Mouse (Mus musculus) erythroid progenitor cell, adult 5-6 weeks (primary cell): Measurements from ENCODE around the gene Prkd3. TPM values are rescaled to one million over a fixed set of nuclear protein-coding genes. Genes with fewer than 3 reads are reported as not detected.

Experiments used
- ATAC-seq: replicated peaks from 2 replicates; pipeline ENCODE4 v1.8.0; 2016; ENCODE audit warnings: moderate number of reproducible peaks, mild to moderate bottlenecking, moderate TSS enrichment, inconsistent platforms; ENCODE audit not compliant: poor library complexity, low FRiP score, severe bottlenecking
- total RNA-seq, 2 experiments: library from RNA; stranded (forward) in 1 of 2; stranded (reverse) in 1 of 2; fragments of 150-400 nt in 1 of 2; fragments of 186-747, 209-891 nt in 1 of 2; gene quantifications; 2 replicates each; pipeline versions ENCODE4 v1.2.3 to v1.2.4; 2015 to 2017; ENCODE audit warnings: low replicate concordance in 2 of 2

The Prkd3 gene
- total RNA-seq (2015; ENCODE audit: low replicate concordance): 9.6 and 9.7 TPM in 2 replicates
- 6.7 and 7.8 TPM in 2 replicates for total RNA-seq (2017; ENCODE audit: low replicate concordance)

GRCm38 (mm10) chr17:79020208-79020983 lies at the start of gene Prkd3:
Gene Prkd3 (minus strand): TSS chr17:79020816.
- peak; percentile 52 for ATAC-seq

- no peak for ATAC-seq
Observed at GRCm38 (mm10) chr17:79069766-79070480, 49.3 kb upstream of the Prkd3 start.

GRCm38 (mm10) chr17:79069019-79069418 lies 48.4 kb upstream of the Prkd3 start:
- ATAC-seq: no peak

GRCm38 (mm10) chr17:79068581-79068980 lies 48.0 kb upstream of the Prkd3 start:
- ATAC-seq: no peak

GRCm38 (mm10) chr17:79064250-79064649 lies 43.6 kb upstream of the Prkd3 start:
- no peak for ATAC-seq

- ATAC-seq: no peak
Observed at GRCm38 (mm10) chr17:79060221-79060620, 39.6 kb upstream of the Prkd3 start.

GRCm38 (mm10) chr17:79058271-79058670 lies 37.7 kb upstream of the Prkd3 start:
- no peak for ATAC-seq

- ATAC-seq: no peak
Observed at GRCm38 (mm10) chr17:79052088-79052812, 31.6 kb upstream of the Prkd3 start.

GRCm38 (mm10) chr17:79051606-79052005 lies 31.0 kb upstream of the Prkd3 start, which contains the start of gene Qpct:
Gene Qpct (plus strand): TSS chr17:79051906.
- ATAC-seq: no peak

- ATAC-seq: no peak
Observed at GRCm38 (mm10) chr17:79043705-79044104, 23.1 kb upstream of the Prkd3 start.

- no peak for ATAC-seq
Observed at GRCm38 (mm10) chr17:79039660-79040059, 19.0 kb upstream of the Prkd3 start.

GRCm38 (mm10) chr17:79032782-79033181 lies 12.2 kb upstream of the Prkd3 start:
- ATAC-seq: no peak

GRCm38 (mm10) chr17:79031569-79031968 lies 11.0 kb upstream of the Prkd3 start:
- no peak for ATAC-seq

GRCm38 (mm10) chr17:79029226-79029625 lies 8.6 kb upstream of the Prkd3 start:
- no peak for ATAC-seq

- no peak for ATAC-seq
Observed at GRCm38 (mm10) chr17:79024544-79024943, 3.9 kb upstream of the Prkd3 start.

GRCm38 (mm10) chr17:79022746-79023145 lies 2.1 kb upstream of the Prkd3 start:
- no peak for ATAC-seq

- ATAC-seq: 0 out of 2 replicates have a peak, but pooled peaks have one; percentile 12
Observed at GRCm38 (mm10) chr17:79020984-79021335, 344 bp upstream of the Prkd3 start.

GRCm38 (mm10) chr17:79019726-79020207 lies 849 bp downstream of the Prkd3 start:
- no peak for ATAC-seq

GRCm38 (mm10) chr17:79018422-79018821 lies 2.2 kb downstream of the Prkd3 start:
- ATAC-seq: no peak

- no peak for ATAC-seq
Observed at GRCm38 (mm10) chr17:79015831-79016230, 4.8 kb downstream of the Prkd3 start.
